Mouse (Mus musculus) neural tube, embryonic 12.5 days (tissue): ENCODE results near the gene Ryr3. TPM values are rescaled to one million over a fixed set of nuclear protein-coding genes. Genes with fewer than 3 reads are reported as not detected.

Source experiments
- ATAC-seq: fragments of 200-750 bp; cut with Nextera tagmentation; 2 replicates; pipeline ENCODE4 v1.8.0; 2017; ENCODE audit warnings: low read depth, mild to moderate bottlenecking, moderate TSS enrichment, moderate library complexity; ENCODE audit not compliant: low FRiP score
- H3K27ac ChIP-seq: fragments of 300-500 bp; sonication (generic); 2 replicates; pipeline ENCODE4 v1.5.1; 2016
- H3K27me3 ChIP-seq: fragments of 300-500 bp; sonication (generic); replicated peaks from 2 replicates; pipeline ENCODE4 v1.6.1; 2016; ENCODE audit warnings: mild to moderate bottlenecking
- H3K36me3 ChIP-seq: fragments of 300-500 bp; sonication (generic); 2 replicates; pipeline ENCODE4 v1.6.1; 2016; ENCODE audit warnings: mild to moderate bottlenecking
- H3K4me1 ChIP-seq: fragments of 300-500 bp; sonication (generic); 2 replicates; pipeline ENCODE4 v1.6.1; 2016
- H3K4me2 ChIP-seq: fragments of 300-500 bp; sonication (generic); replicated peaks from 2 replicates; pipeline ENCODE4 v1.6.1; 2016; ENCODE audit warnings: mild to moderate bottlenecking
- H3K4me3 ChIP-seq: fragments of 300-500 bp; sonication (generic); 2 replicates; pipeline ENCODE4 v1.5.1; 2016
- H3K9ac ChIP-seq: fragments of 300-500 bp; sonication (generic); 2 replicates; pipeline ENCODE4 v1.6.1; 2016; ENCODE audit warnings: mild to moderate bottlenecking
- H3K9me3 ChIP-seq: fragments of 300-500 bp; sonication (generic); 2 replicates; pipeline ENCODE4 v1.6.1; 2016; ENCODE audit warnings: mild to moderate bottlenecking
- WGBS: fragments of 180-500 bp; shearing (Covaris S2); methylation state at CpG from one replicate; pipeline ENCODE4 v1.1.7; 2016; 5-methylcytosine and 5-hydroxymethylcytosine counted together
- polyA plus RNA-seq: library from polyadenylated mRNA; unstranded; fragments of >200 nt; fragmentation: Nextera tagmentation; extraction: Ambion mirVana; gene quantifications from 2 replicates; pipeline ENCODE4 v1.2.1, GENCODE M21; 2016

The Ryr3 gene
- polyA plus RNA-seq, 1 experiment from 2014 or later, result 0.95 TPM

- no peak overlapping the region for H3K27ac ChIP-seq
- H3K4me3 ChIP-seq, result no peak overlapping the region
- no peak overlapping the region for H3K4me2 ChIP-seq
- H3K36me3 ChIP-seq, result no peaks in the 10 kb centered on the region
- H3K4me1 ChIP-seq, result no peaks in the 10 kb centered on the region
- ATAC-seq, result no peak
- 74% methylated on average over 4 of the region's 4 CpGs for WGBS
- no peaks in the 10 kb centered on the region for H3K27me3 ChIP-seq
- no peak overlapping the region for H3K9ac ChIP-seq
- no peaks in the 10 kb centered on the region for H3K9me3 ChIP-seq
These were observed 456.2 kb downstream of the Ryr3 start for GRCm38 (mm10) chr2:112760692-112761091.

GRCm38 (mm10) chr2:112759678-112760077, 457.2 kb downstream of the Ryr3 start:
- no peak for ATAC-seq
- Histone ChIP-seq H3K4me2 (no peak overlapping the region), H3K4me1 (no peaks in the 10 kb centered on the region), H3K4me3 (no peak overlapping the region), H3K36me3 (no peaks in the 10 kb centered on the region), H3K9me3 (no peaks in the 10 kb centered on the region), H3K27me3 (no peaks in the 10 kb centered on the region), H3K27ac (no peak overlapping the region), H3K9ac (no peak overlapping the region)
- WGBS, result 76% methylated on average over 5 of the region's 5 CpGs

GRCm38 (mm10) chr2:112758732-112759131, 458.2 kb downstream of the Ryr3 start:
- H3K9ac ChIP-seq, result no peak overlapping the region
- ATAC-seq, result no peak
- no peak overlapping the region for H3K4me2 ChIP-seq
- H3K27me3 ChIP-seq, result no peaks in the 10 kb centered on the region
- WGBS, result 90% methylated on average over 2 of the region's 2 CpGs
- no peaks in the 10 kb centered on the region for H3K9me3 ChIP-seq
- H3K27ac ChIP-seq, result no peak overlapping the region
- H3K4me1 ChIP-seq, result no peaks in the 10 kb centered on the region
- H3K36me3 ChIP-seq, result no peaks in the 10 kb centered on the region
- H3K4me3 ChIP-seq, result no peak overlapping the region

GRCm38 (mm10) chr2:112753316-112753715, 463.6 kb downstream of the Ryr3 start:
- Histone ChIP-seq H3K36me3 (no peaks in the 10 kb centered on the region), H3K9ac (no peak overlapping the region), H3K4me2 (no peak overlapping the region), H3K4me1 (no peaks in the 10 kb centered on the region), H3K4me3 (no peak overlapping the region), H3K27me3 (no peaks in the 10 kb centered on the region), H3K9me3 (no peaks in the 10 kb centered on the region), H3K27ac (no peak overlapping the region)
- 84% methylated on average over 4 of the region's 4 CpGs for WGBS
- no peak for ATAC-seq

- WGBS, result 77% methylated on average over 5 of the region's 5 CpGs
- Histone ChIP-seq H3K9me3 (no peaks in the 10 kb centered on the region), H3K36me3 (no peaks in the 10 kb centered on the region), H3K4me3 (no peak overlapping the region), H3K27me3 (no peaks in the 10 kb centered on the region), H3K4me2 (no peak overlapping the region), H3K9ac (no peak overlapping the region), H3K27ac (no peak overlapping the region), H3K4me1 (no peaks in the 10 kb centered on the region)
- no peak for ATAC-seq
These were observed 465.5 kb downstream of the Ryr3 start for GRCm38 (mm10) chr2:112751416-112751815.

- no peaks in the 10 kb centered on the region for H3K27me3 ChIP-seq
These were observed 468.4 kb downstream of the Ryr3 start for GRCm38 (mm10) chr2:112748532-112748931.

GRCm38 (mm10) chr2:112732942-112733341, 484.0 kb downstream of the Ryr3 start:
- no peak overlapping the region for H3K4me2 ChIP-seq
- WGBS, result 26% methylated on average over 2 of the region's 2 CpGs
- no peaks in the 10 kb centered on the region for H3K27me3 ChIP-seq
- H3K4me3 ChIP-seq, result no peak overlapping the region
- no peak overlapping the region for H3K27ac ChIP-seq
- H3K9ac ChIP-seq, result no peak overlapping the region
- no peaks in the 10 kb centered on the region for H3K9me3 ChIP-seq
- ATAC-seq, result peak; percentile 91
- no peaks in the 10 kb centered on the region for H3K36me3 ChIP-seq
- peaks cover 10% of the 10 kb centered on the region for H3K4me1 ChIP-seq

More at GRCm38 (mm10) chr2:112748532-112748931, 468.4 kb downstream of the Ryr3 start:
- no peak for ATAC-seq
- WGBS, result 81% methylated on average over 1 of the region's 1 CpGs
- Histone ChIP-seq H3K36me3 (no peaks in the 10 kb centered on the region), H3K9me3 (no peaks in the 10 kb centered on the region), H3K4me3 (no peak overlapping the region), H3K9ac (no peak overlapping the region), H3K4me2 (no peak overlapping the region), H3K4me1 (no peaks in the 10 kb centered on the region), H3K27ac (no peak overlapping the region)

- H3K27ac ChIP-seq, result no peak overlapping the region
- 57% methylated on average over 6 of the region's 6 CpGs for WGBS
These were observed 489.1 kb downstream of the Ryr3 start for GRCm38 (mm10) chr2:112727842-112728241.

GRCm38 (mm10) chr2:112721217-112721616, 495.7 kb downstream of the Ryr3 start:
- 0 out of 2 replicates have a peak, but pooled peaks have one; percentile 48 for ATAC-seq
- Histone ChIP-seq H3K27ac (no peak overlapping the region), H3K36me3 (no peaks in the 10 kb centered on the region), H3K9me3 (no peaks in the 10 kb centered on the region), H3K4me1 (peaks cover 6% of the 10 kb centered on the region), H3K9ac (no peak overlapping the region), H3K27me3 (no peaks in the 10 kb centered on the region), H3K4me3 (no peak overlapping the region), H3K4me2 (no peak overlapping the region)
- 59% methylated on average over 1 of the region's 1 CpGs for WGBS

More at GRCm38 (mm10) chr2:112727842-112728241, 489.1 kb downstream of the Ryr3 start:
- Histone ChIP-seq H3K36me3 (no peaks in the 10 kb centered on the region), H3K27me3 (no peaks in the 10 kb centered on the region), H3K4me2 (no peak overlapping the region), H3K4me1 (peaks cover 6% of the 10 kb centered on the region), H3K4me3 (no peak overlapping the region), H3K9me3 (no peaks in the 10 kb centered on the region), H3K9ac (no peak overlapping the region)
- no peak for ATAC-seq

GRCm38 (mm10) chr2:112720715-112721114, 496.2 kb downstream of the Ryr3 start:
- Histone ChIP-seq H3K4me3 (no peak overlapping the region), H3K9ac (no peak overlapping the region), H3K27me3 (no peaks in the 10 kb centered on the region), H3K27ac (no peak overlapping the region), H3K4me2 (no peak overlapping the region), H3K9me3 (no peaks in the 10 kb centered on the region), H3K4me1 (peaks cover 6% of the 10 kb centered on the region), H3K36me3 (no peaks in the 10 kb centered on the region)
- peak; percentile 94 for ATAC-seq
- 10% methylated on average over 3 of the region's 3 CpGs for WGBS

GRCm38 (mm10) chr2:112714648-112715047, 502.2 kb downstream of the Ryr3 start:
- no peak overlapping the region for H3K9ac ChIP-seq
- H3K27ac ChIP-seq, result no peak overlapping the region
- no peaks in the 10 kb centered on the region for H3K27me3 ChIP-seq
- H3K9me3 ChIP-seq, result no peaks in the 10 kb centered on the region
- ATAC-seq, result no peak
- no peak overlapping the region for H3K4me2 ChIP-seq
- H3K4me3 ChIP-seq, result no peak overlapping the region
- WGBS, result 85% methylated on average over 4 of the region's 4 CpGs
- H3K36me3 ChIP-seq, result no peaks in the 10 kb centered on the region
- H3K4me1 ChIP-seq, result no peaks in the 10 kb centered on the region

- Histone ChIP-seq H3K27me3 (no peaks in the 10 kb centered on the region), H3K9ac (no peak overlapping the region), H3K27ac (no peak overlapping the region), H3K4me2 (no peak overlapping the region), H3K9me3 (no peaks in the 10 kb centered on the region), H3K4me1 (no peaks in the 10 kb centered on the region), H3K36me3 (no peaks in the 10 kb centered on the region), H3K4me3 (no peak overlapping the region)
- WGBS, result 84% methylated on average over 5 of the region's 5 CpGs
- no peak for ATAC-seq
These were observed 535.1 kb downstream of the Ryr3 start for GRCm38 (mm10) chr2:112681817-112682216.

GRCm38 (mm10) chr2:112677246-112677645, 539.6 kb downstream of the Ryr3 start:
- no peak for ATAC-seq
- whole genome bisulfite sequencing, result 65% methylated on average over 1 of the region's 1 CpGs
- no peak overlapping the region for H3K27ac ChIP-seq
- no peak overlapping the region for H3K9ac ChIP-seq
- no peaks in the 10 kb centered on the region for H3K4me1 ChIP-seq
- no peaks in the 10 kb centered on the region for H3K27me3 ChIP-seq
- H3K36me3 ChIP-seq, result no peaks in the 10 kb centered on the region
- H3K4me3 ChIP-seq, result no peak overlapping the region
- no peak overlapping the region for H3K4me2 ChIP-seq
- no peaks in the 10 kb centered on the region for H3K9me3 ChIP-seq
